15 mouse cellular contexts compared by ENCODE assay signal in the genomic region with DNA sequence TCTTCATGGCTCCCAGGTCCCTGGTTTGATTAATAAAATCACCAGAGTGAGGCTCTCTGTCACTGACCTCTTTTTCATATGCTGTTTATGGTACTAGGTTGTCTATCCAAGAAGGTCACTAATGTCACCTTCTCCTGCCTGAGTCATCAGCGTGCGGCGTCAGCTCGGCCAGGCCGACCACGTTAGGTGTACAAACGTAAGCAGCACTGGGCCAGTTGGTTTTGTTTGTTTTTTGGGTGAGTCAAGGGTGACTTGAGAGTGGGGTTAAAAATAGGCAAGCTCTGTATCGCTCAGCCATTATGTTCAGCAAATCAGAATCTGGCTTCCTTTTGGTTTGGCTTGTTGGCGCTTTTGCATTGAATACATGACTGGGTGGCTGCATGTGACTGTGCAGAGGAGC.
DNase-seq lines count a peak whose midpoint lies in the region; ATAC-seq and TF ChIP-seq lines count a peak whose summit lies in the region.
"Had no signal": no experiment of that assay in that cellular context is flagged by ENCODE, and none has a peak within 500 bp of the region (broad histone marks: within the 10 kb centered on the region; RNA-seq: fewer than 3 reads in every experiment).

No protein-coding gene starts in this region.

- no peaks in the 10 kb centered on the region for H3K36me3 ChIP-seq in liver, postnatal 0 days (replicated peaks; ENCODE audit: insufficient read depth, low read length)
- H3K36me3 ChIP-seq: forebrain, embryonic 15.5 days; midbrain, embryonic 15.5 days had no signal

- TF ChIP-seq EP300 in liver, postnatal 0 days (IDR thresholded peaks at IDR 0.05; ENCODE audit: low read depth) = no peak

- TF ChIP-seq CTCF in liver, postnatal 0 days (IDR thresholded peaks at IDR 0.05; ENCODE audit: low read depth) = no peak

- H3K4me3 ChIP-seq in liver, postnatal 0 days (ENCODE audit: low read depth, low read length) = no peak overlapping the region
- H3K4me3 ChIP-seq: forebrain, embryonic 15.5 days; limb, embryonic 12.5 days; midbrain, embryonic 15.5 days had no signal

- H3K27ac ChIP-seq in liver, postnatal 0 days (ENCODE audit: low read depth) = peak overlapping the region; percentile 56; the same call in 1 of the 2 replicates
- H3K27ac ChIP-seq: midbrain, embryonic 15.5 days had no signal

- no peak overlapping the region for H3K9ac ChIP-seq in liver, postnatal 0 days (replicated peaks)
- H3K9ac ChIP-seq: forebrain, embryonic 15.5 days; limb, embryonic 12.5 days; midbrain, embryonic 15.5 days had no signal

- WGBS in liver, postnatal 0 days (ENCODE audit: insufficient replicate concordance) = 66% methylated on average over 9 of the region's 9 CpGs

- H3K4me2 ChIP-seq in liver, postnatal 0 days (ENCODE audit: low read depth, low read length) = no peak overlapping the region
- H3K4me2 ChIP-seq: forebrain, embryonic 15.5 days; limb, embryonic 12.5 days; midbrain, embryonic 15.5 days had no signal

- H3K9me3 ChIP-seq in liver, postnatal 0 days (ENCODE audit: low read length) = peaks cover under 1% of the 10 kb centered on the region
- H3K9me3 ChIP-seq: forebrain, embryonic 15.5 days; midbrain, embryonic 15.5 days had no signal

- peak; percentile 91 for DNase-seq in heart, adult 11 months
- DNase-seq in heart, postnatal 36 days = no peak
- DNase-seq in urinary bladder, postnatal 14 days (ENCODE audit: low spot score) = peak; percentile 64
- DNase-seq in urinary bladder, postnatal 4 days (ENCODE audit: low spot score in 2 of 2) = no peak
- DNase-seq in liver, postnatal 0 days = peak; percentile 32
- DNase-seq in yolk sac, embryonic 10.5 days (ENCODE audit: low spot score) = peak; percentile 62
- no peak for DNase-seq in cerebellum, postnatal 14 days
- DNase-seq: adrenal gland, postnatal 10 days; embryo, embryonic 11 days; kidney, adult 18-20 months; right cerebral cortex, postnatal 25 days had no signal

- intact Hi-C loops in heart, postnatal 36 days (cut with DNase I) = no loop called here

- H3K4me1 ChIP-seq in liver, postnatal 0 days (ENCODE audit: insufficient read depth) = no peaks in the 10 kb centered on the region

- no peaks in the 10 kb centered on the region for H3K27me3 ChIP-seq in liver, postnatal 0 days (ENCODE audit: insufficient read depth, low read length)
- H3K27me3 ChIP-seq: forebrain, embryonic 15.5 days; limb, embryonic 12.5 days; midbrain, embryonic 15.5 days had no signal

- ATAC-seq in liver, postnatal 0 days = peak; percentile 88
- ATAC-seq in megakaryocyte-erythroid progenitor cell, adult 5-6 weeks (replicated peaks; ENCODE audit: low FRiP score, low TSS enrichment, poor library complexity, severe bottlenecking) = no peak
- ATAC-seq: forebrain, embryonic 15.5 days; midbrain, embryonic 15.5 days had no signal

Comparison
In these comparisons a context has a peak if more than half of its experiments do, and no peak if none do; other contexts are left out.
1. DNase-seq: peak in heart, adult 11 months (single experiment), urinary bladder, postnatal 14 days (single experiment), liver, postnatal 0 days (single experiment) and yolk sac, embryonic 10.5 days (single experiment); none in heart, postnatal 36 days (0 of 2), urinary bladder, postnatal 4 days (0 of 2) and cerebellum, postnatal 14 days (0 of 2).